Mouse (Mus musculus) liver, adult 2 months (tissue): Measurements from ENCODE around the gene Slc30a9. TPM values are rescaled to one million over a fixed set of nuclear protein-coding genes. Genes with fewer than 3 reads are reported as not detected.

ENCODE experiments used
- DNase-seq: peaks from one replicate; pipeline ENCODE4 v3.0.0-alpha.2; 2011; ENCODE audit warnings: low read depth, low spot score; ENCODE audit errors: extremely low read depth
- H3K27ac ChIP-seq: fragments of 200-500 bp; replicated peaks from 2 replicates; pipeline ENCODE4 v1.5.1; 2012; ENCODE audit warnings: low read depth, mild to moderate bottlenecking, control low read depth, inconsistent platforms, low read length; ENCODE audit not compliant: insufficient read depth
- H3K27me3 ChIP-seq: fragments of 200-500 bp; 2 replicates; pipeline ENCODE4 v1.6.1; 2012; ENCODE audit warnings: mild to moderate bottlenecking, moderate library complexity, low read length, inconsistent platforms; ENCODE audit not compliant: control insufficient read depth, insufficient read depth
- H3K36me3 ChIP-seq: fragments of 200-500 bp; 2 replicates; pipeline ENCODE4 v1.6.1; 2012; ENCODE audit warnings: low read length, inconsistent platforms; ENCODE audit not compliant: control insufficient read depth, insufficient read depth
- H3K4me1 ChIP-seq: fragments of 200-500 bp; 2 replicates; pipeline ENCODE4 v1.6.1; 2011; ENCODE audit warnings: low read length; ENCODE audit not compliant: control insufficient read depth, insufficient read depth
- H3K4me3 ChIP-seq: fragments of 200-500 bp; 2 replicates; pipeline ENCODE4 v1.5.1; 2011; ENCODE audit warnings: low read depth, mild to moderate bottlenecking, control low read depth, low read length, moderate library complexity; ENCODE audit not compliant: insufficient read depth
- H3K79me2 ChIP-seq: fragments of 200-500 bp; 2 replicates; pipeline ENCODE4 v1.6.1; 2012; ENCODE audit warnings: inconsistent platforms, mild to moderate bottlenecking, low read length, moderate library complexity; ENCODE audit not compliant: control insufficient read depth, insufficient read depth
- H3K9ac ChIP-seq: fragments of 200-500 bp; 2 replicates; pipeline ENCODE4 v1.6.1; 2012; ENCODE audit warnings: low read depth, mild to moderate bottlenecking, control low read depth, inconsistent platforms, low read length
- CTCF ChIP-seq: fragments of 200-500 bp; IDR thresholded peaks from 2 replicates; pipeline ENCODE4 v1.5.1; 2011; ENCODE audit warnings: low read depth, low read length, control low read depth
- POLR2A ChIP-seq: fragments of 200-500 bp; IDR thresholded peaks from 2 replicates; pipeline ENCODE4 v1.6.1; 2011; ENCODE audit warnings: low read length, control low read depth; ENCODE audit not compliant: insufficient read depth; ENCODE audit errors: extremely low read depth
- WGBS: fragments of 180-500 bp; shearing (Covaris S2); methylation state at CpG from one replicate; pipeline ENCODE4 v1.1.7; 2018; 5-methylcytosine and 5-hydroxymethylcytosine counted together
- polyA plus RNA-seq: library from polyadenylated mRNA; depleted of rRNA; stranded (reverse); fragments of >200 nt; gene quantifications from 2 replicates; pipeline ENCODE4 v1.2.3, GENCODE M21; 2012; rRNA removed
- total RNA-seq: library from RNA; depleted of rRNA; stranded (reverse); fragments of >200 nt; gene quantifications from 2 replicates; pipeline ENCODE4 v1.2.3, GENCODE M21; 2014; rRNA removed

Gene Slc30a9
- total RNA-seq, result 34.8 and 35.0 TPM in 2 replicates
- 18.9 and 19.2 TPM in 2 replicates for polyA plus RNA-seq

DNA sequence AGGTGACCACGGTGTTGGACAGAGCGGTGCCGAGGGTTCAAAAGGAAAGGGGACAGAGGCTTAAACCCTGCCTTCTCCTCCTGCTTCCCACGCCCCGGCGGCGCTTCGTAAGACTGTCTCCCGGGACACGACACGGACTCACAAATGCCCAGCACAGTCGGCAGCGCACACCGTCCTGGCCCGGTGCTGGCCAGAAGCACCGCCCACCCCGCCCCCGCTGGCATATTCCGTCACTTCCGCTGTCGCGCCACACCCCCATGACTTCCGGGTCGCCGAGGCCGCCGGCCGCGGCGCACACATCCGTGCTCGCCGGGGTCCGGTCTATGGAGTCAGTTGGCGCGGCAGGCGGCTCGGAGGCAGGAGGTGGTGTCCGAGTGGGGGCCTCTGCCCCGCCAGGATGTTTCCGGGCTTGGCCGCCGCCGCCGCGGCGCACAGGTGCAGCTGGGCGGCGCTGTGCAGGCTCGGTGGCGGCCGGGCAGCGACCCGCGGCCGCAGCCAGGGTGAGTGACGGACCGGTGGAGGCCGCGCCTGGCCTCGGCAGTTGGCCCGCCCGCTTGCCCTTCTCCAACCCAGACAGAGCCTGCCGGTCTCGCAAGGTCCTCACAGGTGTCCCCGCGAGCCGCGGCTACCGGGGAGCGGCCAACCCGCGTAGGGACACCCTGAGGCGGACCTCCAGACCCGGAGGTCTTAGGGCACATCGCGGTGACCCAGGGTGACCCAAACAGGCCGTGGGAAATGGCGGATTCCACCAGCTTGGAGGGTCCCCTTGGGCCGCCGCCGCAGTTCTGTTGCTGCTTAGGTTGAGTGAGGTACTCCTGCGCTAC, at the start of gene Slc30a9:
Slc30a9 (plus strand) TSS at position 258 of the 824 bp plus-strand sequence.
- Histone ChIP-seq H3K79me2 (peaks cover 13% of the 10 kb centered on the region; the same call in 1 of the 2 replicates), H3K4me3 (peak within 1 kb of the TSS; percentile 87), H3K27me3 (no peaks in the 10 kb centered on the region), H3K27ac (peak within 1 kb of the TSS; percentile 85), H3K9ac (peak within 1 kb of the TSS; percentile 90), H3K36me3 (no peaks in the 10 kb centered on the region), H3K4me1 (peaks cover 6% of the 10 kb centered on the region; the same call in 1 of the 2 replicates)
- WGBS, result under 1% methylated on average over 81 of the region's 83 CpGs
- no peak for TF ChIP-seq CTCF
- peak; percentile 86 for TF ChIP-seq POLR2A
- DNase-seq, result peak; percentile 82

DNA sequence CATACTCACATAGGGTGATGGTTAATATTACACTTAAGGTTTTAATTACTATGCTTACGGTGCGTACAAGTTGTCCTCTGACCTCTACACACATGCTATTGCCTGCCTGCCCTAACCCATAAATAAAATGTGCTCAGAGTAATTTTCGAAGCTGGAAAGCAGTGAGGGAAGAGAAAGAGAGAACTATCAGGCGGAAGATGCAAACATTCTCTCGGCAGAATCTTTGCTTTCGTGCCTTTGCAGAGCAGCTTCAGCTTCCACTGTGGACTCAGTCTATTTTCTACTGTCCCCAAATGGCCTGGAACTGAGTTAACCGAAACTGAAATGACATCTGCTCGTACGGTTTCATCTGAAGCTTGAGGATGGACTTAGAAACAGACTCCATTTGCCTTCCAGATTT, 48.3 kb upstream of the Slc30a9 start:
- TF ChIP-seq CTCF (no peak), POLR2A (no peak)
- 89% methylated on average over 9 of the region's 9 CpGs for WGBS

DNA sequence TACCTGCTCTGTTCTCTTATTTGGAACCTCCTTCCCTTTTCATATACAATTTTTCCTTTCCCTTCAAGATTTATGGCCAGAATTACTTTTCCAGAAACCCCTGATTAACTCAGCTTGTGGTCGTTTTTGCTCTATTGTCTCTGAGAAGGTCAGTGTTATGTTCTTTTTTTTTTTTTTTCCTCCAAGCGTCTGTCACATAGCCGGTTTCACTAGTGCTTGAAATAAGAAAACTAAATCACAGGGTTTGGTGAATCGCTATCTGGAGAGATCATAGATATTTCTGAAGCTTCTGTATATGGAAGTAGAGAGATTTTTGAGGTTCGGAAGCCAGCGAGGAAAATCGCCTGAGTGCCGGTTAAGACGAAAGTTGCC, 46.6 kb upstream of the Slc30a9 start:
- H3K27me3 ChIP-seq, result no peaks in the 10 kb centered on the region
- under 1% methylated on average over 9 of the region's 9 CpGs for WGBS
- H3K4me1 ChIP-seq, result peaks cover 4% of the 10 kb centered on the region
- no peak overlapping the region for H3K9ac ChIP-seq
- 0 out of 2 replicates have a peak overlapping the region, but pooled peaks have one; percentile 29 for H3K27ac ChIP-seq
- H3K79me2 ChIP-seq, result 0 out of 2 replicates have a peak, but pooled peaks cover 3% of the 10 kb centered on the region
- peak overlapping the region; percentile 51 for H3K4me3 ChIP-seq
- no peak for TF ChIP-seq POLR2A
- no peak for TF ChIP-seq CTCF
- DNase-seq, result no peak
- peaks cover 11% of the 10 kb centered on the region for H3K36me3 ChIP-seq

More for the DNA sequence above, 48.3 kb upstream of the Slc30a9 start:
- Histone ChIP-seq H3K79me2 (0 out of 2 replicates have a peak, but pooled peaks cover 3% of the 10 kb centered on the region), H3K27me3 (no peaks in the 10 kb centered on the region), H3K9ac (no peak overlapping the region), H3K4me1 (peaks cover 2% of the 10 kb centered on the region), H3K4me3 (no peak overlapping the region), H3K36me3 (0 out of 2 replicates have a peak, but pooled peaks cover 2% of the 10 kb centered on the region), H3K27ac (no peak overlapping the region)
- no peak for DNase-seq

DNA sequence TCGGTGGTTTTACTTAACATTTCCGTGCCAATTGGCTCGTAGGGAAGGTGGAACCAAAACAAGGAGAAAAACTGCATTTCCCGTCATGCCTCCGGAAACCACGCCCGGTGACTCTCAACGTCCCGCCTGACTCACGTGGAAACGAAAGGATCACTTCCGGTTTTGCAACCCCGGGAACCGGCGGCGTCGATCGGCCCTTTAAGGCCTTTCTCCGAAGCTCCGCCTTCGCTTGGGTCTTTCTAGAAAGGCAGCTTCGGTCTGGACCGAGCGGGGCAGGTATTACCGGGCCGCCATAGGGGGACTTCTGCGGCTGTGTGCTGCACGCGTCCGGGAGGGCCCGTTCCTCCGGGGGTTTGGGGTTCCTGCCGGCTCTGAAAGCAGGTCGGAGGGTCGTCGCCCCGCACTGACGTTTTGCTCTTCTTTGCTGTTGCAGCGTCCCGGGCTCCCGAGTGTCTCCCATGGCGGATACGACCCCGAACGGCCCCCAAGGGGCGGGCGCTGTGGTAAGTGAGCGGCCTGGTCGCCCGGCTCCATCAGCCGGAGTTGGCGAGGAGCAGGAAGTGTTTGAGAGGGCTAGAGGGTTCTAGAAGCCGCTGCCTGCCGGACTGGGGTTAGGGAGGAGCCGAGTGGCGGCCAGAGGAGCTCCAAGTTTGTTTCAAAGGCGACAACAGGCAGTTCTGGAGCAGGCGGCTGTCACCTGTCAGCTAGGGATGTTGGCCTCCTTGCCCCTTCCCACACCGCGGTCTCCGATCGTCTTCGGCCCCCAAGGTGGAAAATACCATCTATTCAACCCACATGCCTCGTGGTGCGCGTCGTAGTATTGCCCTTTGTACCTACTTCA, 46.0 kb upstream of the Slc30a9 start, which contains the start of gene Tmem33:
Tmem33 (plus strand) TSS at position 35 of the 841 bp plus-strand sequence.
- peak within 1 kb of the TSS; percentile 83 for H3K4me3 ChIP-seq
- H3K36me3 ChIP-seq, result peaks cover 17% of the 10 kb centered on the region
- peak within 1 kb of the TSS; percentile 91 for H3K27ac ChIP-seq
- H3K79me2 ChIP-seq, result 0 out of 2 replicates have a peak, but pooled peaks cover 3% of the 10 kb centered on the region
- TF ChIP-seq POLR2A, result peak; percentile 88
- no peak for TF ChIP-seq CTCF
- peaks cover 4% of the 10 kb centered on the region for H3K4me1 ChIP-seq
- peak within 1 kb of the TSS; percentile 87 for H3K9ac ChIP-seq
- H3K27me3 ChIP-seq, result no peaks in the 10 kb centered on the region
- WGBS, result under 1% methylated on average over 67 of the region's 67 CpGs
- DNase-seq, result peak; percentile 96

DNA sequence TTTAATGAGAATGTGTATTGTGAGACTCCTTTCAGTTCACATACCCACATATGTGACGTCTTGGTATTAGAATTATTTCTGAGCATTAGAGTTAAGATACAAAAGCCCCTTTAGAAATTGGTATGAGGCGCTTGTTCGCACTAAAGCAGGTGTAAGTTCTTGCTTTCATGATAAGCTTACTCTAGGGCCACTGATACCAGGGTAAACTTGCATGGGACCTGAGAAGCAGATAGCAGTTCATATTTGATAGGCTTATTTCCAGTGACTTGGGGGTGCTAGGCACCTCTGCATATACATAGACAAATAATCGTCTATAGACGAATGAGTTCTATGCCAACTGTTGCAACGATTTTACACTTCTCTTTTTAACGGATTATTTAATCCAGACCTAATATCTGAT, 43.8 kb upstream of the Slc30a9 start:
- H3K4me1 ChIP-seq, result peaks cover 4% of the 10 kb centered on the region
- H3K4me3 ChIP-seq, result no peak overlapping the region
- H3K79me2 ChIP-seq, result peaks cover 3% of the 10 kb centered on the region; the same call in 1 of the 2 replicates
- no peak overlapping the region for H3K27ac ChIP-seq
- TF ChIP-seq POLR2A (no peak), CTCF (no peak)
- WGBS, result 94% methylated on average over 7 of the region's 7 CpGs
- peaks cover 33% of the 10 kb centered on the region for H3K36me3 ChIP-seq
- H3K9ac ChIP-seq, result no peak overlapping the region
- H3K27me3 ChIP-seq, result no peaks in the 10 kb centered on the region
- DNase-seq, result no peak
